Mouse (Mus musculus): ENCODE measurements around the gene Sec24c.

DNA sequence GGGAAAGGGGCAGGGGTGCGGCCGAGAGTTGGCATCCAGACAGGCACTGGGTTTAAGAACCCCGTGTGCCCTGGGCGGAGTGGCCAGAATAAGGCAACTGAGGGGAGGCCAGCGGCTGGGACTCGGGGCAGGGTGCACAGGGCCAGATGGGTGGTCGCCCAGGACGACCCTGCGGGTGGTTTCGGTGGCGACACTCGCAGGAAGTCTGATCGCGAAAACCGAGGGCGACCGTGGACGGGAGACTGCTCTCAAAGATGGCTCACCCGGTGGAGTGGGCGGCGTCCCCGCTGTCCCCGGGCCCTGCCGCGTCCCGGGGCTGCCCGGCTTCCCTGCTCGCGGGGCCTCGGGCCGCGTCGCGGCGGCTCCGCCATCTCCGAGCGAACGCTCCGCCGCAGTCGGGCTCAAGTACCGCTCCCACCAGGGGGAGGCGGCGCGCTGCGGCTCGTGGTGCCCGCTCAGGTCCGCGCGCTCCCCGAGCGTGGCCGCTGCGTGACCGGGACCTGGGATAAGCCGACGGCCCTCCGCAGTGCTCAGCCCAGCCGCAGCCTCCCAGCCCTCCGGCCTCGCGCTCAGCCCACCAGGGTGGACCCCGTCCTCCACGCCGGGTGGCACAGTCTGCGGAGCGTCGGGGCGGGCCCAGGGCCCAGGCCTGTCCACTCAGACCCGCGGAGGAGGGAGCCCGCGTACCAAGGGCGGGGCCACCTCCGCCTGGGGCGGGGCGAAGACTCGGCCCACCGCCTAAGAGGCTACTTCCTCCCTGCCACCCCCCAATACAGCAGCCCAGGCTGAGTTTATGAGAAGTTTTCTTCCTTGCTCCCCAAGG is 60.1 kb downstream of the Sec24c start, which contains the start of gene Ndst2:
- TF ChIP-seq CTCF (IDR thresholded peaks at IDR 0.05; ENCODE audit: low read depth) (no peak), EP300 (IDR thresholded peaks at IDR 0.05; ENCODE audit: low read depth) (no peak)
